Mouse (Mus musculus): Measurements from ENCODE around the gene St6galnac5. TPM values are rescaled to one million over a fixed set of nuclear protein-coding genes. Genes with fewer than 3 reads are reported as not detected.
"Not testable (repeated sequence)": the region's sequence is repeated elsewhere in the genome, so short reads cannot be mapped to it uniquely, and the experiment has no call there.

St6galnac5 gene
- polyA plus RNA-seq, 1 experiment from 2014 or later = 0.27 TPM

- no peaks in the 10 kb centered on the region for H3K27me3 ChIP-seq (replicated peaks)
- WGBS = 60% methylated on average over 3 of the region's 3 CpGs
- H3K27ac ChIP-seq (replicated peaks) = no peak overlapping the region
- no peak overlapping the region for H3K9ac ChIP-seq
- no peaks in the 10 kb centered on the region for H3K36me3 ChIP-seq
- H3K9me3 ChIP-seq = no peaks in the 10 kb centered on the region
- no peak overlapping the region for H3K4me3 ChIP-seq
- H3K4me1 ChIP-seq = no peaks in the 10 kb centered on the region
- no peak for ATAC-seq (ENCODE audit: extremely low read depth, insufficient number of reproducible peaks, low FRiP score, low TSS enrichment)
- H3K4me2 ChIP-seq = no peak overlapping the region
Measured at GRCm38 (mm10) chr3:152820406-152820805, 161.6 kb downstream of the St6galnac5 start.

GRCm38 (mm10) chr3:152815110-152815509 is 166.9 kb downstream of the St6galnac5 start:
- H3K9me3 ChIP-seq = no peaks in the 10 kb centered on the region
- no peak overlapping the region for H3K4me3 ChIP-seq
- H3K9ac ChIP-seq = no peak overlapping the region
- WGBS = 81% methylated on average over 5 of the region's 5 CpGs
- no peaks in the 10 kb centered on the region for H3K27me3 ChIP-seq (replicated peaks)
- H3K27ac ChIP-seq (replicated peaks) = no peak overlapping the region
- no peaks in the 10 kb centered on the region for H3K36me3 ChIP-seq
- no peaks in the 10 kb centered on the region for H3K4me1 ChIP-seq
- H3K4me2 ChIP-seq = no peak overlapping the region
- ATAC-seq (ENCODE audit: extremely low read depth, insufficient number of reproducible peaks, low FRiP score, low TSS enrichment) = no peak

DNA sequence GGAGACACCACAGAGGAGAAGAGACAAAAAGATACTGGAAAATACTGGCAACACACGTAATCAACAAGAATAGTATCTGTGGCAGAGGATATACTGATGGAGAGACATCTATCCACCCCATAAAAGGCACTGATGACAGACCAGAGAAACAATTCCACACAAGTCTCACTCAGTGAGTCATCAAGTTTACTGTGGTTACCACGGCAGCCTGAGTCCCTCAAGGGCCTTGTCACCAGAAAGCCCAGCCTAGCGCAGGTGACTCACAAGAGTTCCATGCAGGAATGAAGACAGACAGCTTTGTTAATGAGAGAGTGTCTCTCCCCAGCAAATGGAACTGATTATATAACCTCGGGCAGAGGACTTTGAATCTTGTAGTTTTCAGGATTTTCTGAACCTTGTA is 168.1 kb downstream of the St6galnac5 start:
- no peak for ATAC-seq (ENCODE audit: extremely low read depth, insufficient number of reproducible peaks, low FRiP score, low TSS enrichment)
- H3K27me3 ChIP-seq (replicated peaks) = no peaks in the 10 kb centered on the region
- H3K27ac ChIP-seq (replicated peaks) = no peak overlapping the region
- no peaks in the 10 kb centered on the region for H3K36me3 ChIP-seq
- no peaks in the 10 kb centered on the region for H3K4me1 ChIP-seq
- H3K9ac ChIP-seq = no peak overlapping the region
- no peak overlapping the region for H3K4me2 ChIP-seq
- no peaks in the 10 kb centered on the region for H3K9me3 ChIP-seq
- 41% methylated on average over 4 of the region's 4 CpGs for WGBS
- H3K4me3 ChIP-seq = no peak overlapping the region

GRCm38 (mm10) chr3:152799738-152800431 is 182.2 kb downstream of the St6galnac5 start:
- ATAC-seq (ENCODE audit: extremely low read depth, insufficient number of reproducible peaks, low FRiP score, low TSS enrichment) = no peak

DNA sequence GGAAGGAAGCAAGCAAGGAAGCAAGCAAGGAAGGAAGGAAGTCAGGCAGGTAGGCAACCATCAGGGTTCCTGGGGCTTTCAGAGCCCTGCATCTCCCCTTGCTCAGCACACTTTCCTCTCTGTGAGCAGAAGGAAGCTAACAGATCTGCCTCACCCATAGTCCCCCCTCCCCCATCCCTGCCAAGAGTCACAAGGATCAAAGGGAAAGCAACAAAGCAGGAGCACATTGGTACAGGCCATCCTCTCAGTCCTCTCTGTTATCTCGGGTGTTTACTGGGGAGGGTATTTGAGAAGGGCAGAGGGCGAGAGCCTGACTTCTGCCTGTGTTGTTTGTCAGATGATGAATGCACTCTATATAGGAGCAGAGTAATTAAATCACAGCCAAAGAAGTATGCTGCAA is 184.7 kb downstream of the St6galnac5 start:
- Histone ChIP-seq H3K4me3 (no peak overlapping the region), H3K4me1 (peaks cover 5% of the 10 kb centered on the region; the same call in 1 of the 2 replicates), H3K27me3 (replicated peaks) (no peaks in the 10 kb centered on the region), H3K36me3 (peaks cover 11% of the 10 kb centered on the region), H3K9me3 (peaks cover 15% of the 10 kb centered on the region; the same call in 1 of the 2 replicates), H3K4me2 (no peak overlapping the region), H3K9ac (no peak overlapping the region), H3K27ac (replicated peaks) (no peak overlapping the region)
- ATAC-seq (ENCODE audit: extremely low read depth, insufficient number of reproducible peaks, low FRiP score, low TSS enrichment) = no peak
- 28% methylated on average over 2 of the region's 2 CpGs for WGBS

More at GRCm38 (mm10) chr3:152799738-152800431, 182.2 kb downstream of the St6galnac5 start:
- H3K27me3 ChIP-seq (replicated peaks) = no peaks in the 10 kb centered on the region
- no peak overlapping the region for H3K27ac ChIP-seq (replicated peaks)
- H3K36me3 ChIP-seq = peaks cover under 1% of the 10 kb centered on the region
- 81% methylated on average over 9 of the region's 9 CpGs for WGBS
- H3K4me1 ChIP-seq = peaks cover 5% of the 10 kb centered on the region; the same call in 1 of the 2 replicates
- no peak overlapping the region for H3K4me2 ChIP-seq
- no peak overlapping the region for H3K9ac ChIP-seq
- H3K4me3 ChIP-seq = no peak overlapping the region
- H3K9me3 ChIP-seq = peaks cover 9% of the 10 kb centered on the region; the same call in 1 of the 2 replicates

- Histone ChIP-seq H3K9ac (no peak overlapping the region), H3K36me3 (peaks cover 18% of the 10 kb centered on the region), H3K4me1 (peaks cover 5% of the 10 kb centered on the region; the same call in 1 of the 2 replicates), H3K27ac (replicated peaks) (no peak overlapping the region), H3K4me2 (no peak overlapping the region), H3K27me3 (replicated peaks) (no peaks in the 10 kb centered on the region), H3K9me3 (peaks cover 14% of the 10 kb centered on the region; the same call in 1 of the 2 replicates), H3K4me3 (no peak overlapping the region)
- WGBS = 88% methylated on average over 4 of the region's 4 CpGs
- no peak for ATAC-seq (ENCODE audit: extremely low read depth, insufficient number of reproducible peaks, low FRiP score, low TSS enrichment)
Measured at GRCm38 (mm10) chr3:152796216-152796615, 185.8 kb downstream of the St6galnac5 start.

GRCm38 (mm10) chr3:152793006-152793405 is 189.0 kb downstream of the St6galnac5 start:
- peaks cover 31% of the 10 kb centered on the region for H3K36me3 ChIP-seq
- peaks cover 6% of the 10 kb centered on the region; the same call in 1 of the 2 replicates for H3K9me3 ChIP-seq
- no peak overlapping the region for H3K4me2 ChIP-seq
- H3K27ac ChIP-seq (replicated peaks) = no peak overlapping the region
- no peak for ATAC-seq (ENCODE audit: extremely low read depth, insufficient number of reproducible peaks, low FRiP score, low TSS enrichment)
- 89% methylated on average over 4 of the region's 4 CpGs for WGBS
- no peak overlapping the region for H3K4me3 ChIP-seq
- H3K9ac ChIP-seq = no peak overlapping the region
- peaks cover 5% of the 10 kb centered on the region; the same call in 1 of the 2 replicates for H3K4me1 ChIP-seq
- H3K27me3 ChIP-seq (replicated peaks) = no peaks in the 10 kb centered on the region

GRCm38 (mm10) chr3:152792601-152793000 is 189.4 kb downstream of the St6galnac5 start:
- Histone ChIP-seq H3K4me3 (no peak overlapping the region), H3K4me2 (no peak overlapping the region), H3K9me3 (peaks cover 6% of the 10 kb centered on the region; the same call in 1 of the 2 replicates), H3K9ac (no peak overlapping the region), H3K27ac (replicated peaks) (no peak overlapping the region), H3K27me3 (replicated peaks) (no peaks in the 10 kb centered on the region), H3K4me1 (peaks cover 5% of the 10 kb centered on the region; the same call in 1 of the 2 replicates), H3K36me3 (peaks cover 32% of the 10 kb centered on the region)
- WGBS = 89% methylated on average over 5 of the region's 5 CpGs
- no peak for ATAC-seq (ENCODE audit: extremely low read depth, insufficient number of reproducible peaks, low FRiP score, low TSS enrichment)

GRCm38 (mm10) chr3:152788301-152788953 is 193.6 kb downstream of the St6galnac5 start:
- not testable (repeated sequence) for H3K27me3 ChIP-seq (replicated peaks); H3K4me2 ChIP-seq; H3K27ac ChIP-seq (replicated peaks); H3K9ac ChIP-seq; H3K9me3 ChIP-seq; ATAC-seq (ENCODE audit: extremely low read depth, insufficient number of reproducible peaks, low FRiP score, low TSS enrichment); H3K4me3 ChIP-seq; H3K4me1 ChIP-seq
- WGBS = 82% methylated on average over 5 of the region's 5 CpGs
- H3K36me3 ChIP-seq = peaks cover 32% of the 10 kb centered on the region

DNA sequence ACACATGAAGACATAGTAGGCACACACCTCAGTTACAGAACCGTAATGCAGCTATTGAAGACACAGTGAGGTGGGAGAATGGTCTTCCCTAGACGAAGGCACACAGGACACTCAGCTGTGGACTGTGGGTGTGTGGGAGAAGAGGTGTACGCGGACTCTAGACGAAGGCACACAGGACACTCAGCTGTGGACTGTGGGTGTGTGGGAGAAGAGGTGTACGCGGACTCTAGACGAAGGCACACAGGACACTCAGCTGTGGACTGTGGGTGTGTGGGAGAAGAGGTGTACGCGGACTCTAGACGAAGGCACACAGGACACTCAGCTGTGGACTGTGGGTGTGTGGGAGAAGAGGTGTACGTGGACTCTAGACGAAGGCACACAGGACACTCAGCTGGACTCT is 197.7 kb downstream of the St6galnac5 start:
- H3K27ac ChIP-seq (replicated peaks); H3K4me1 ChIP-seq; H3K4me2 ChIP-seq; ATAC-seq (ENCODE audit: extremely low read depth, insufficient number of reproducible peaks, low FRiP score, low TSS enrichment); H3K27me3 ChIP-seq (replicated peaks); H3K9ac ChIP-seq; H3K9me3 ChIP-seq; H3K4me3 ChIP-seq: not testable (repeated sequence)
- H3K36me3 ChIP-seq = peaks cover 13% of the 10 kb centered on the region
- 89% methylated on average over 10 of the region's 13 CpGs for WGBS

DNA sequence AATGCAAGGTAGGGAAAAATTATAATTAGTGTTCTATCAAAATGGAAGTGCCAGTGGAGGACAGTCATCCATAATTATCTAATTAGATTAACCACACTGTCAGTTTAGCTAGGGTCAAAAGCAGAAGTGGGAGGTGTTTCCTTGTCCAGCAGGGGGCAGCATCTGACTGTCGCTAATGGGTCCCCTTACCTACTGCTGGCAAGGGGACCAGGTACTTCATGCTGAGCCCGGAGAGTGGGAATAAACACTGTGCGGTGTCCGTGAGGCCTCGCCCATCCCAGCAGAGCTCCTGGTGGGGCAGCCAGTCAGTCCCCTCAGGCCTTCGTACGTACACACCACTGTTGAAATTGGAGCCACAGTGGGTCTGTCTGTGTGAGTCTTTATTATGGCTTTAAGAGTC is 198.3 kb downstream of the St6galnac5 start:
- no peak for ATAC-seq (ENCODE audit: extremely low read depth, insufficient number of reproducible peaks, low FRiP score, low TSS enrichment)
- no peak overlapping the region for H3K4me3 ChIP-seq
- no peak overlapping the region for H3K4me2 ChIP-seq
- H3K9me3 ChIP-seq = no peaks in the 10 kb centered on the region
- H3K36me3 ChIP-seq = peaks cover 13% of the 10 kb centered on the region
- no peaks in the 10 kb centered on the region for H3K27me3 ChIP-seq (replicated peaks)
- H3K4me1 ChIP-seq = peaks cover 3% of the 10 kb centered on the region; the same call in 1 of the 2 replicates
- 30% methylated on average over 7 of the region's 7 CpGs for WGBS
- H3K27ac ChIP-seq (replicated peaks) = no peak overlapping the region
- no peak overlapping the region for H3K9ac ChIP-seq

Measured in heart, embryonic 13.5 days (tissue).